Mouse (Mus musculus) v-Abl transformed pro-B cells (cell line): ENCODE results near the gene Urgcp.
"Not testable (repeated sequence)": the region's sequence is repeated elsewhere in the genome, so short reads cannot be mapped to it uniquely, and the experiment has no call there.

Experiments
- in situ Hi-C, 2 experiments: fragments of 400-800 bp; cut with MboI; formaldehyde crosslinking; loops; one replicate each; pipeline ENCODE4 v1.15.1; 2025; ENCODE audit not compliant: unreplicated experiment in 2 of 2

Urgcp gene

GRCm38 (mm10) chr11:5761820-5762632 lies at the start of gene Urgcp:
Urgcp (minus strand) TSS chr11:5762376.
- in situ Hi-C loops, result no loop called here

- in situ Hi-C loops, result not testable (repeated sequence)
Observed at GRCm38 (mm10) chr11:5809487-5809886, 47.3 kb upstream of the Urgcp start.

GRCm38 (mm10) chr11:5807956-5808355 lies 45.8 kb upstream of the Urgcp start:
- in situ Hi-C loops, result no loop called here

GRCm38 (mm10) chr11:5805711-5806110 lies 43.5 kb upstream of the Urgcp start:
- in situ Hi-C loops, result no loop called here

- in situ Hi-C loops, result no loop called here
Observed at GRCm38 (mm10) chr11:5804174-5804573, 42.0 kb upstream of the Urgcp start.

GRCm38 (mm10) chr11:5803551-5803981 lies 41.4 kb upstream of the Urgcp start, which contains the start of gene Pgam2:
Pgam2 (minus strand) TSS chr11:5803733.
- in situ Hi-C loops, result no loop called here

- in situ Hi-C loops, result no loop called here
Observed at GRCm38 (mm10) chr11:5802457-5803217, 40.5 kb upstream of the Urgcp start.

GRCm38 (mm10) chr11:5802005-5802404 lies 39.8 kb upstream of the Urgcp start:
- in situ Hi-C loops, result no loop called here

GRCm38 (mm10) chr11:5801511-5801910 lies 39.3 kb upstream of the Urgcp start:
- in situ Hi-C loops, result no loop called here

GRCm38 (mm10) chr11:5799621-5800490 lies 37.7 kb upstream of the Urgcp start:
- in situ Hi-C loops, result no loop called here

GRCm38 (mm10) chr11:5797928-5798327 lies 35.8 kb upstream of the Urgcp start:
- in situ Hi-C loops, result no loop called here

GRCm38 (mm10) chr11:5797371-5797770 lies 35.2 kb upstream of the Urgcp start:
- in situ Hi-C loops, result no loop called here

- in situ Hi-C loops, result no loop called here
Observed at GRCm38 (mm10) chr11:5796939-5797338, 34.8 kb upstream of the Urgcp start.

- in situ Hi-C loops, result no loop called here
Observed at GRCm38 (mm10) chr11:5795706-5796105, 33.5 kb upstream of the Urgcp start.

- in situ Hi-C loops, result no loop called here
Observed at GRCm38 (mm10) chr11:5795290-5795689, 33.1 kb upstream of the Urgcp start.

GRCm38 (mm10) chr11:5790431-5790830 lies 28.3 kb upstream of the Urgcp start:
- in situ Hi-C loops, result no loop called here

GRCm38 (mm10) chr11:5789754-5790333 lies 27.7 kb upstream of the Urgcp start:
- in situ Hi-C loops, result loop anchor here (5.0 to 10.0 kb wide), 3 partner anchors 42 to 305 kb away; no protein-coding TSS in a partner anchor

- in situ Hi-C loops, result loop anchor here (5.0 to 10.0 kb wide), 3 partner anchors 43 to 304 kb away; no protein-coding TSS in a partner anchor
Observed at GRCm38 (mm10) chr11:5789071-5789753, 27.0 kb upstream of the Urgcp start.
